Mouse (Mus musculus) 3T3-L1 (cell line): ENCODE data around the gene Gm813.
"Not testable (repeated sequence)": the region's sequence is repeated elsewhere in the genome, so short reads cannot be mapped to it uniquely, and the experiment has no call there.

Source experiments
- DNase-seq: peaks from one replicate; pipeline ENCODE4 v3.0.0-alpha.2; 2015; ENCODE audit warnings: low read depth, low spot score

Gm813 gene

DNA sequence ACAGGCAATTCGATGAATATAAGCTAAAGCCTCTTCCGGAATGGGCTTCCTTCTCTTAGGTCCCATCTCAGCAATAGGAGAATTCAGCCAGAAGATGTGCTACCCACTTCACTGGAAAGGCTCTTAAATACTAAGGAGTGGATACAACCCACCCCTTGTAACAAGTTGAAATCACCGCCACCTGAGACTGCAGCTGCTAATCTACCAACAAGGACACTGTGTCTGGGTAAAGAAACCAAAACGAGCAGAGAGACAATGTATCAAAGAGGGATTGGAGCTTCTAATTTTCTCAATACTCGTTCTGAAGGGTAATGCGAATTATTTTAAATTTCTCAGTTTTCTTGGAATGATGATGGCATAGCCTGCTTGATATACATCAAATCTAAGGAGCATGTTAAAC is at the start of gene Gm813:
Gene Gm813 (minus strand): TSS at position 101 of the 400 bp plus-strand sequence.
- DNase-seq, result no peak

DNA sequence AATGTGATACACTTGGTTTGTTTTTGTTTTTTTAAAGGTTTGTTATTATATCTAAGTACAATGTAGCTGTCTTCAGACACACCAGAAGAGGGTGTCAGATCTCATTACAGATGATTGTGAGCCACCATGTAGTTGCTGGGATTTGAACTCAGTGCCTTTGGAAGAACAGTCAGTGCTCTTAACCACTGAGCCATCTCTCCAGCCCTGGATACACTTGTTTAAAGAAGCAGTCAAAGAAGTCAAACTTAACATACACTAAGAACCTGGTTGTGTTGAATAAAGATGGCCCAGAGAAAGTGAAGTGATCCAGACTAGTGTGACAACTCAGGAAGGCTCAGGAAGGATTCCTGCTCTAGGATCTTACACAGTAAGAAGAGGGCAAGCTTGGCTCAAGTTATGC is 48.4 kb upstream of the Gm813 start:
- not testable (repeated sequence) for DNase-seq

DNA sequence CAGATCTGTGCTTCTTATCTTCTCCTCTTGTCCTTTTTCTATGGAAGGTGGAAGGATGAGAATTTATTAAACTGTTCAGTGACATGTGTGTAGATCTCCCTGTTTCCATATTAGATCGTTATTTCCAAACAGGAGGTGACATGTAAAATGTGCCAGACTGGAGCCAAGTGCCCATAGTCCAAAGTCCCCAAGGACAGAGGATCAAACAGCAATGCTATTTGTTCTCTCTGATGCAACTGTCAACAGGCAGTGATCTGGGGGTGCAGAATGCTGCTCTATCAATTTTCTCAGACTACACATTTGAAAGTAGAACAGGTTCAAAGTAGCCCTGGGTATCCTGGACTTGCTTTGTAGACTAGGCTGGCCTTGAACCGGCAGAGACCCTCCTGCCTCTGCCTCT is 47.0 kb upstream of the Gm813 start:
- DNase-seq, result no peak

DNA sequence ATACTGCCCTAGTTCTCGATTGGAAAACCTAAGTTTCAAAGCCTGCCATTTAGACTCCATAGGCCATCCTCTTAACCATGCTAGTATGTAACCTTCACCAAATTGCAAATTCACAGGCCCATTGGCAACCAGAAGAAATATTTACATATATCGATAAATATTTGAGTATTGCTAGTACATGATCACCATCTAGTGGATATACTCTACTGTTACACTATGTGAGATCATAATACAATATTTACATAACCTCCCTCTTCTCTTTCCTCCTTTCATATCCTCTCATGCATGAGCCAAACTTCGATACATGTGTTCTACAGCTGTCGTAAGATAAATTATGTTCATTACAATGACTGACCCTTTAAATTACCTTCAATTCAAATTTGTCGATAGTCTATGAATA is 46.2 kb upstream of the Gm813 start:
- peak; percentile 52 for DNase-seq

DNA sequence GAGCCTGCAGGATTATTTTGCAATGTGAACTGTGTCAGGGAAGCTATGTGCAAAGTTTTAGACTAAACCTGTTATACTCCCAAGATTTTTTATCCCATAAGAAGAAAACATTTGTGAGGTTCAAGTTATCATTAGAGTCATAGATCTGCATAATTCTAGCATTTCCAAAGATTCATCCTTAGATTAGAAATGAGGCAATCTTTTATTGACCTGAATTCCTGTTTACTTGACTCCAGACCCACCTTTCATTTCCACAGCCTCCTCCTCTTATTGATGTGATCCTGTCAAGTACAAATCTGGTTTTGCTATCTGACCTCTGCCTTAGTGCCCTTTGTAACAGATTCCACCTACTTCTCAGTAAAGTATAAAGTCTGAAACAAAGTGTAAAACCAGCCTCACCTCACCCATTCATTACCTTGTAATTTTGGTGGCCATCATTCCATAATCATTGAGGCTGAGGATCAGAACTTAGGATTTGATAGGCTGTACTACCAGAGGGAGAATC is 45.6 kb upstream of the Gm813 start:
- DNase-seq, result no peak

DNA sequence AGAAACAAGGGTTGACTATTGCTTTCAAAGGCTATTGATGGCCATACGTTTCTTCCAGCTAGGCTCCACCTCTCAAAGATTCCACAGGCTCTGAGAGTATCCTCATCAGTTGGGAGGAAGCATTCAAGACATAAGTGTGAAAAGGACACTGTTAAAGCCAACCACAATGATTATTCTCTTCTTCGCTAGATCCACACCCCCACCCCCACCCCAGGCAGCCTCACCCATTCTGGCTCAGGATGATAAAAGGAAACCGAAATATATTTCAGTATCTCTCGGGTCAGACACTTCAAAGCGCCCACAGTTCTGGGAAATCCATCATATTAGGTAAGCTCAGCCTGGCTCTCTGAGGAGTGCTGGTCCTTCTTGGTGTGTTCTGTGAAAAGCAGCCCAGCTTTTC is 45.0 kb upstream of the Gm813 start:
- DNase-seq, result no peak

DNA sequence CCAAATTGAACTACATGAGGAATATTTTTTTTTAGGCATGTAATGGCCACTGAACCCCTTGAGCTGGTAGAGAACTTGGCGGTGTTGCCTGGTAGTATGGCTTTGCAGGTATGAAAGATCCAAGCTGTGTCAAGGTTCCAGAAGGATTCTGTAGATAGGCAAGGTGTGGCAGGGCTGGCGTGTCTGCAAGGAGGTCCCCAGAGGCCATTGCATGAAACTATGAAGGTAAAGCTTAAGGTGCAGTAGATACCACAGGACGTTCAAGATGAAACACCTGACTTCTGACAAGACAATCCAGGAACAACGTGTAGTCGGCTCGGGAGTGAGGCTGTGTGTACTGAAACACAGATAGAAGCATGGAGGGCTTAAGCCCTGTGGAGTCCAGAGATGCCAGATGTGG is 41.9 kb upstream of the Gm813 start:
- DNase-seq, result no peak

DNA sequence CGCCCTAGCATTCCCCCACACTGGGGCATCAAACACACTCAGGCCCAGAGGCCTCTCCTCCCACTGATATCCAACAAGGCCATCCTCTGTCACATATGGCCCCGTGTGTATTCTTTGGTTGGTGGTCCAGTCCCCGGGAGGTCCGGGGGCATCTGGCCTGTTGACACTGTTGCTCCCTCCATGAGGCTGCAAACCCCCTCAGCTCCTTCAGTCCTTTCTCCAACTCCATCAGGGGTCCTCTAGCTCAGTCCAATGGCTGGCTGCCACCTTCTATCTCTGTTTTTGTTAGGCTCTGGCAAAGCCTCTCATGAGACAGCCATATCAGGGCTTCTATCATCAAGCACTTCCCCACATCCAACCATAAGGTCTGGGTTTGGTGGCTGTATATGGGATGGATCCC is 39.7 kb upstream of the Gm813 start:
- DNase-seq, result no peak

DNA sequence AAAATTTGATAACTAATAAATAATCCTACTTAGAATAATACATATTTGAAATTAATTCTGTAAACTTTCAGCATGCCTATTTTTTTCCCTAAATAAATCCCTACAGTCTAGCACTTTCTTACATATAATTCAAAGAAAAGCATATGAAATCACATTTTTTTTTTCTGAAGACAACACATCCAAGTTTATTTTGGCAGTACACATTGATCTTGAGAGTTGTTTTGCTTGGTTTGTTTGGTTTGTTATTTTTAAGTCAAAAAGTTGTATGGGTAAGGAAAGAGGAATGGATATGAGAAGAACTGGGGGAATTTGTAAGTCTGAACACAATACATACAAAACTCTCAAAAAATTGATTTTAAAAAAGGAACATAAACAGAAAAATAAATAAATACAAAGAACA is 39.0 kb upstream of the Gm813 start:
- no peak for DNase-seq

DNA sequence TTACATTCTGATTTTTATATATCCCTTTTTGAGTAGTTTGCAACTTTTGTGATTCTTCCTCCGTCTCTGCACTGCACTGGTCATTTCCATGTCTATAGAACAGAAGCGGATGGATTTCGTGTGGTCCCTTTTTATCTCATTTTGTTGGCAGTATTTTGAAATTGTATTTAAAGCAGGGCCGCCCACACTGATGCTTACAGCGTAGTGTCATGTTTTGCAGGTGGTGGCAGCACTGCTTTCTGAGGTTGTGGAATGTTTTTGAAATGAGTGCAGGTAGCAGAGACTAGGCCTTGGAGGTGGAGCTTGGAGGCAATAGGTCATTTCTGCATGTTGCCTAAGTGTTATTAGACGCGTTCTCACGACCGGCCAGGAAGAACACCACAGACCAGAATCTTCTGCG is 33.2 kb upstream of the Gm813 start:
- no peak for DNase-seq

DNA sequence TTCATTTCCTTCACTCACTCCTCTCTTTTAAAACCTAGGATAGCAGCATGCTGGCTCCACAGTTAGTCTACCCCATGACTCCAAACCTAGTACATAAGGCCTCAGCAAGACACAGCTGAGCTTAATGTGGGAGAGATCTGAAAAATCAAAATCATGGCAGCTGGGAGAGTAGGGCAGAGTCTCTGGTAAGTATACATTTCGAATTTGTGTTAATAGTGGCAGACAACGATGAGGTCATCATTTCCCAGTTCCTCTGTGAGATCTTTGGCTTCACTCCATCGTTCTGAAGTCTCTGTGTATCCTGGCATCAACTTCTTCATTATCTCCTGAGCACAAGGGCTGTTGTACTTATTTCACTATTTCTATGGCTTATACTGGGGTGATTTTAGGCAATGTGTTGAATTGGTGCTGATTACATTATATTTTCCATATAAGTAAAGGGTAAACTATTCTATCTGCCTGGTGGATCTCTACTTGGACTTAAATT is 22.0 kb upstream of the Gm813 start, which contains the start of gene E330017A01Rik:
Gene E330017A01Rik (minus strand): TSS at position 51 of the 487 bp plus-strand sequence.
- DNase-seq, result no peak

DNA sequence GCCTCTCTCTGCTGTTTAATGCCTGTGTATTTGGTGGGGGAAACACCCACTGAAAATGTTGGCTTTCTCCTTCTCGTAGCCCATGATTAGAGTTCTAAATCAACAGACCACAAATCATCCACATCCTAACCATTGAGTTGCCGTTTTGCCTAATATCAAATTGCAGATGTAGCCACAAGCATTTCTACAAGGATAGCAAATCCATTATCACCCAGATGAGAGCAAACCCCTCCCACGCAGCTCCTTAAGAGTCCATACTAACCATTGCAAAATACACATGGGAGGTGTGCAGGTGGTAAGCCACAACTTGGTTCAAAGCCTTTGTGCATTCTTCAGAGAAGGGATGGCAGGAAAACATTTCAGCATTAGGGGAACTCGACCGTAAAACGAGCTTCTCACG is 21.2 kb upstream of the Gm813 start:
- no peak for DNase-seq

DNA sequence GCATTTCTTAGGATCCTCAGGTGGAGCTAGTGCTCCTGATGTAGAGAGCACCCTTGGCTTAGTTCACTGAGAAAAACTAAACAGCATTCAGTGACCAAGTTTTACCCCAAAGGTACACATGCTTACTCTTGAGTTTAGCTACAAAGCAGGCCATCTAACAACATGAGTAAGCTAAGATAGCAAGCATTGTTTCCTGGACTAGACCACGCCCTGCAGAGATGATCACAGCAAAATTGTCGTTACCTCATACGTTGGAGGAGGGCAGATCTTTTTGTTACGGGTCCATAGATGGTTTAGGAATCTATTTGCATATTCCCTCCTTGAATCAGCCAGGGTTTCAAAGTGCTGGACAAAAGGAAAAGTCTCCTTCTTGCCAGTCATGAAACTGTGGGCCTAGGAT is 20.7 kb upstream of the Gm813 start:
- no peak for DNase-seq

DNA sequence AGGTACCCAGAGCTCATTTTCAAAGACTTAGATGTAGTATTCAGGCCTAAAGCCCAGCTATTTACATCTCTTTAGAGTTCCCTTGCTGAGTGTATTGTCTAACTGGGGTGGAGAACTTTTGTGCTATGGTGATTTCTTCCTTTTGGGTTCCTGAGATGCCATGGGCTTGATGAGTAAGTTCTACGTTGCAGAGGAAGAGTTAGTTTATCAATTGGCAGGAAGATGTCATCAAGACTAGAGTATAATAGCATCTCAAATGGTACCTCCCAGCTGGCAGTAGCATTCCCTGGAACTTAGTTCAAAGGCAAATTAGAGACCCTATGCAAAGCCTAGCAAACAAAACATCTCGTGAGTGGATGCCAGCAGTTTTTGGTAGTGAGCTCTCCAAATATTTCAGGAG is 19.1 kb upstream of the Gm813 start:
- DNase-seq, result no peak

DNA sequence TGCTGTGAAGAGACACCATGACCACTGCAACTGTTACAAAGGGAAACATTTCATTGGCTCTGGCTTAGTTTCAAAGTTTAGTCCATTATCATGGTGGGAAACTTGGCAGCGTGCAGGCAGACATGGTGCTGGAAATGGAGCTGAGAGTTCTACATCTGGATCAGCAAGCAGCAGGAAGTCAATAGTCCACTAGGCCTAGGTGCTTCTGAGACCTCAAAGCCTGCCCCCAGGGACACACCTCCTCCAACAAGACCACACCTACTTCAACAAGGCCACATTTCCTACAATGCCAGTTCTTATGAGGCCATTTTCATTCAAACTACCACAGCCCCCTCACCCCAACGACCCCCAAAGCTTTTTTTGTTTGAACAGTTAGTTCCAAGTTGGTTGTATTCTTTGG is 13.0 kb upstream of the Gm813 start:
- DNase-seq, result no peak

DNA sequence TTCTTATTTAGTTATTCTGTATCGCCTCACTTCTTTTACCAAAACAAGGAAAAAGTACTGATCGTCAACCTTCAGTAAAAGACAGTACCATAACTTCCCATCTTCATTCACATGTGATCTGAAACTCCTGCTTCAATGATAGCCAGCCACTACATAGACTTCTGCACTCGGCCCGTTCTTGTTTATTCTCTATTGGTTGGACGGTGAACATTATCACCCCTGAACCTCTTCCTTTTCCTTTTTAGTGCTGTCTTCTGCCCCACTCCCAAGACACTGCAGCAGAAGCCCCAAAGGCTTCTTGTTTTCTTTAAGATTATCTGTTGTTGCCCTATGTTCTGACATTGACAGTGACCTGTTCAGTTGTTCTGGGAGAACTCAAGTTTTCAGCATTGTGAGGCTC is 12.2 kb upstream of the Gm813 start:
- DNase-seq, result no peak

DNA sequence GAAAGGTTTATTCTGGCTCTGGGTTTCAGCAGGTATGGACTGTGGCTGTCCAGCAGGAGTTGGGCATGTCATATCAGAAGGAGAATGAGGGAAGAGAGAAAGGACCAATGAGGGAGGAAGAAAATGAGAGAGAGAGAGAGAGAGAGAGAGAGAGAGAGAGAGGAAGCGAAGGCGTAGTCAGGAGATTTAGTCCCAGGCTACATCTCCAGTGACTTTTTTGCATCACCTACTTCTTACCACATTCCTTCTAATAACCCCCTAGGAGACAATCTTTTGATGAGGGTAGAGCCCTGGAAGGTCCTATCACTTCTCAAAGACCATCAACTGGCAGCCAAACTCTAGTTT is 11.5 kb upstream of the Gm813 start:
- no peak for DNase-seq

DNA sequence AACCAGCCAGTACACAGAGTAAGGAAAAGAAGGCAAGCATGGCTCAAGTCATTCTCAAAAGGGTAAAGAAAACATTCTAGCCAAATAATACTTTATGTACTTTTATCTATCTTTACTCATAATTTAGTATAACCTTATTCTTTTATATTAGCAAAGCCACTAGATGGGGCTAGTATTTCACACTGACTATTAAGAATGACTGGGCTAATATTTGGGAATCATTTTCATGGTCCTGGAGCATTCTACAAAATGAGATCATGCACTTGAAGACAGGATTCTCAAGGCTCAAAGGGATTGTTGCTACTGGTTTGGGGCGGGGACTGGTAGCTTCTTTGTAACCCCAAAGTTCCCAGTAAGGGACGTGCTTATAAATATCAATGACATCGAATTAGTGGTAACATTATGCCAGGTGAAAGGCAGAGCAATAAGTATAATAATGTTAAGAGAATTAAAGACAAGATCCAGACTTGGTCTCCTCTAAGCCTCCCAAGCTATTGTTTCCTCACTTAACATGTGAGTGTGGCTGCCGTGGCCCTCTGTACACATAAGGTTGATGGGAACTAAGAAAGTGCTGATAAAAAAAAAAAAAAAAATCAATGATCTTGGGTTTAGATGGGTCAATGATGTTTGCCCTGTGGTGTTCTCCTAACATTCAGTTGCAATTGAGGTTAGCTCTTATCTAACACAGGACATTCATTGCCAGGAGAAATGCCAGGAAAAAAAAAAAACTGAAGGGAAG is 11.0 kb upstream of the Gm813 start:
- peak; percentile 57 for DNase-seq

DNA sequence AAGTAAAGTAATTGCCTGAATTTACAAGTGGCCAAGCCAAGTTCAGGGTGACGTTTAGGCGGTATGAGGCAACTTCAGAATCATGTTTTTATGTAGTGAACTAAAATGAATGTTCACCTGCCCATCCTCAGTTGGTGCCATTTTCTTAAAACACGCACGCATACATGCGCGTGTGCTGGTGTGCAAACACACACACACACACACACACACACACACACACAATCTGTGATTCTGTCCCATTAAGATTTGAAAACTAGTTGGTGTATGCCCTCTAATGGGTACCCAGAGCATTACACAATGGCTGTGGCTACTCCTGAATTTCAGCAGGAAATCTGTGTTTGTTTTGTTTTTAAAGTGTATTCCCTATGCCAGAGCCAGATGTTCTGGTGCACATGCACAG is 7.2 kb upstream of the Gm813 start:
- peak; percentile 67 for DNase-seq

DNA sequence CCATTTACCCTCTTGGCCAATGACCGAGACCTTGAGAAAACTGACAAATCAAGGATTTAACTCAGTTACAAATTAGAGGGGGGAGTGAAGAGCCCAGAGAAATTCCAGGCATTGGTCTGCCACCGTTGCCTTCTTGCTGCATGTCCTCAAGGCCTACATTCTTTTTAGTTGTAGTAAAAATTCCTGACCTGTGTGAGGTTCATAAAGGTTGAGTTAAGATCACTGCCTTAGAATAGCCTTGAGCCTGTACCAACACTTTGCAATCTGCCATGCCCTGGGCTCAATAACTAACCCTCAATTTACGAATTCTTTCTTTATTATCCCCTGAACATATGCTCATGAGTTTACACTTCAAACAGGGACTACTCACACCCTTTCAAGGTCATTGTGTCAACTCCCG is 6.3 kb upstream of the Gm813 start:
- no peak for DNase-seq

DNA sequence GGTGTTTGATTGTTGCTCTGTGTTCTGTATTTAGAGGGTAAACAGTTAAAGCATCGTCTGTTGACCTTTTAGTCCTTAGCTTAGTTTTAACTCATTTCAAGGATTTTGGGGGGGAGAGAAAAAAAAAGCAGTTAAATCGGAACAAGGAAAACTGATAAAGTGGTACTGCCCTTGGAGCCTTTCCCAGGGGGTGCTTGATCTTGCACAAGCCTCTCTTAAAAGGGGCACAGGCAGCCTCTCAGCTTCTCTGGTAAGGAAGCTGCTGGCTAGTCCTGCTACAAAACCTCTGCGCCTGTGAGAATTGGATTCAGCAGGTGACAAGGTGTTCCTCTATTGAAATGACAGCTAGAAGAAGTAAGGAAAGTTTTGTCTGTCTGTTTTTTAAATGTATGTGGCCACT is 5.6 kb upstream of the Gm813 start:
- no peak for DNase-seq

DNA sequence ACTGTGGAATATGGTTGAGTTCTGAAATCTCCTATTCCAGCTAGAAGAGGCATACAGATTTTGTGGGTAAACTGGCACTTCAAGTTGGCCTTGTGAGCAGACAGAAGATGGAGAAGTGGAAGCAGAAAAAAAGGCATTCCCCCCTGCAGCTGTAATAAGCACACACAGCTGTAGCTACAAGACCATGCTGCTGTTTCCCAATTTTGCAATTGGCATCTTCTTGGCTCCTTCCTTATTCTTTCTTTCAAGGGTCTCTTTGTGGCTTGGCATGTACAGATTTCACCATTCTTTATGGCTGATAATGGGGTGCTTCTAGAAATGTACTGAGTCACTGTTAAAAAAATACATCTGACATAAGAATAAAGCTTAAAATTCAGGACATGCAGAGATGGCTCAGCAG is 568 bp upstream of the Gm813 start:
- no peak for DNase-seq

DNA sequence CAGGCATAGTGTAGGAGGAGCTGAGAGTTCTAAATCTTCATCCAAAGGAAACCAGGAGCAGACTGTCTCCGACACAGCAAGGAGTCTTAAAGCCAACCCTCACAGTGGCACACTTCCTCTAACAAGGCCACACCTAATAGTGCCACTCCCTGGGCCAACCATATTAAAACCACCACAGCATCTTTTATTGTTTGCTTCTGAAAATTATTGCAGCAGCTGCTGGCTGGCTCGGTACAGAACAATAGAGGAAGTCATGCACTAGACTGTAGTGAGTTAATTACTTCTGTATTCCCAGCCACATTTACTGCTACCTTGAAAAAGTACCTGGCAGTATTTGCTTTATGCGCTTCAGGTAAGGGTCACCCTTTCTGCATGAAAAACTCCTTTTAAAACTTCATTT is 3.8 kb downstream of the Gm813 start:
- no peak for DNase-seq

DNA sequence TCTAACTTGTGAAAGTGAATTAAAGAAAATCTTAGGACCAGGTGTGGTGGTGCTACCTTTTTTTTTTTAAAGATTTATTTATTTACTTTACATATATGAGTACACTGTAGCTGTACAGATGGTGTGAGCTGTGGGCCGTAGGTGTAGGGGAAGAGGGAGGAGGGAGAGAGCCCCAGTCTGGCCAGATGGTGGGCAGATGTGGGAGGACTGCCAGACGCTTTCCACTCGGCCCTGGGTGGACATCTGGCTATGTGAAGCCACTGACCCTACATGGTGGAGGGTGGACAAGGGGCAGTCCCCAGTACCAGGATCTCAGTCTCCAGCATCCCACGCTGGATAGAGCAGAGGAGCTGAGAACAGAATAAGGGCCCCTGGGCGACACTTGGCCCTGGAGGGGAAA is 9.7 kb downstream of the Gm813 start:
- DNase-seq, result no peak
